Mouse (Mus musculus) retina, postnatal 7 days (tissue): ENCODE measurements around the gene Rbms1.

Experiments used
- DNase-seq: peaks from one replicate; pipeline ENCODE4 v3.0.0-alpha.2; 2012; ENCODE audit warnings: low read depth, low spot score

The Rbms1 gene

GRCm38 (mm10) chr2:60712891-60713290 is 250.1 kb downstream of the Rbms1 start:
- DNase-seq = no peak

GRCm38 (mm10) chr2:60712483-60712882 is 250.5 kb downstream of the Rbms1 start:
- no peak for DNase-seq

- DNase-seq = no peak
These were observed 251.7 kb downstream of the Rbms1 start for GRCm38 (mm10) chr2:60711098-60711880.

- DNase-seq = no peak
These were observed 252.7 kb downstream of the Rbms1 start for GRCm38 (mm10) chr2:60710317-60710716.

- no peak for DNase-seq
These were observed 254.3 kb downstream of the Rbms1 start for GRCm38 (mm10) chr2:60708671-60709070.

- no peak for DNase-seq
These were observed 256.1 kb downstream of the Rbms1 start for GRCm38 (mm10) chr2:60706866-60707265.

GRCm38 (mm10) chr2:60705426-60705825 is 257.6 kb downstream of the Rbms1 start:
- no peak for DNase-seq

- DNase-seq = no peak
These were observed 259.7 kb downstream of the Rbms1 start for GRCm38 (mm10) chr2:60703315-60703714.

- DNase-seq = no peak
These were observed 262.0 kb downstream of the Rbms1 start for GRCm38 (mm10) chr2:60700956-60701355.
